Mouse (Mus musculus) mesoderm, embryonic 11.5 days (tissue): Measurements from ENCODE around the gene Synj1.

ENCODE experiments used
- DNase-seq: peaks from one replicate; pipeline ENCODE4 v3.0.0-alpha.2; 2012; ENCODE audit warnings: low read depth, low spot score

Synj1 gene

DNA sequence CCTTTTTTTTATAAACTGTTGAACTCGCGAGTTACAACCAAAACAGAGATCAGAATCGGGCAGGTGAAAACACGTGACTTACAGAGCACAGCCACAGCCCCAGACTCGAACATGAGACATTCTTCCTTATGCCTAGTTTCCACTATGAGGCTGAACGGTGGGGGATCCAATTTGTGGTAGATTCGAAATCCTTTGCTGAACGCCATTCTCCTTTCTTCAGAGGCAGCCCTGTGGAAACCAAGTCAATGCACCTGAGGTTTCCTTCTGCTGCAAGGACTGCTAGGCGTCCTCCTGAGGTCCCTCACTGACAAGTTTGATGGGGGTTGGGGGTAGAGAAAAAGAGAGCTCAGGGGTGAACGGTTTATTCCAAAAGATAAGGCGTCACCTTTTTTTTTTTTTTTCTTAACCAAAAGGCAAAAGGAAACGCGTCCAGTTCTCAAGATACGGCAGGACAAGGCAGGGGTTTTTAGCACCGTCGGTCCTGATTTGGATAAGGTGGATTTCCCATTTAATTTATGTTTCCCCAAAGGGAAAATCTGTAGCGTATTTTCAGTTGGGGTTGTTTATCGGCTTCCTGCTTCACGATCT lies 1.1 kb downstream of the Synj1 start:
- peak; percentile 8 for DNase-seq

DNA sequence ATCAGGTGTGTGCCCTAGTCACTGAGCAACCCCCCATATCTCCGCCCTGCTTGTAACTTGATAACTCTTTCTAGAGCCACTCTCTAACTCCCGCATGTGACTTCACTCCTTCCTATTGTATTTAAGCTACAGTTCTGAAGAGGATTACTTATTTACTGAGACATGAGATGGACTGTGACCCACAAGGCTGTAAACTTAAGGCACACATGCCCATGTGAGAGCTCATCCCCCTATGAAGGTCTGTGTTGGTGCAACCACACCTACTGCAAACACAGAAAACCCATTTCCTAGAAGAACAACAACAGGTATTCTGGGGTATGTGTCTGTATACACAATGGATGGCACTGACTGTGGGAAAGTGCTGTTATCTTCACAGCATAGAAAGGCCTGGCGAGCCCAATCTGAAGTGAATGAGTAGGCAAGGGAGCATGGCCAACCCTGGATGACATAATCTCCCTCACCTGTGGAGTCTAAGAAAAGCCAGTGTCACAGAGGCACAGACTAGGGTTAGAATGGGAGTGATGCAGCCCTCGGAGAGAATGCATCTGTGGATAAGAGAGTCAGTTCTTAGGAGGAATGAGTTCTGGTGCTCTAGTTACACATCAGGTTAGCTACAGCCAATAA lies 6.1 kb downstream of the Synj1 start:
- DNase-seq, result no peak

DNA sequence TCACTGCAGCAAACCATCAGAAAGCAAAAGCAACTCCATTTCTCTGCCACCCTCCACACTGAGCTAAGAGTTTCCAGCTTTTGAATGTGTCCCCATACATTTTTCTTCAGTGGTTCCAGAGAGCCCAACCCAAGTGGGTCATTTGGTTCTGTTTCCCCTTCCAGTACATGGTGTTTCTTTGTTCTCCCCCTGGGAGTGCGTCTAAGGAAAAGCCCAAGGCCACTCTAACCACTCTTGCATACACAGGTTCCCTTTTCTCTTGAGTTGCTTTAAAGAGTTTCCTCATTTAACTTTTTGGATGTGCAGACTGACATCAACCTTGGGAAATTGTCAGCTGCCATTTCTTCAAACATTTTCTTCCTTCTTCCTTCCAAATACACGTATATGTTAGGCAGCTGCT lies 10.0 kb downstream of the Synj1 start:
- no peak for DNase-seq

DNA sequence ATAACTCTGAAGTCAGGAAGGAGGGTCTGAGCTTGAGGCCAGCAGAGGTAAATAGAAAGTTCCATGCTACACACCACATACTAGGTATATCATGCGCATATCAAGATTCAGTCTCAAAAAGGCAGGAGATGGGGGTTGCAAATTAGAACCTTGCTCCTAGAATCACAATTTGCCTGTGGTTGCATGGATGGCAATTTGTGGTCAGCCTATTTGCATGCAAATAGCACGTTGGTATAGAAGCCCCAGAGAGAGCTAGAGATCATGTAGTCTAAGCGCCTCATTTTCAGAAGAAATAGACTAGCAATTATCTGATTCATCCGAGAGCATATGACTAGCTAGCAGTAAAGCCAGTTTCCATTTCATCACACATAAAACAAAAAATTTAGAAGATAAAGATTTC lies 11.3 kb downstream of the Synj1 start:
- no peak for DNase-seq

DNA sequence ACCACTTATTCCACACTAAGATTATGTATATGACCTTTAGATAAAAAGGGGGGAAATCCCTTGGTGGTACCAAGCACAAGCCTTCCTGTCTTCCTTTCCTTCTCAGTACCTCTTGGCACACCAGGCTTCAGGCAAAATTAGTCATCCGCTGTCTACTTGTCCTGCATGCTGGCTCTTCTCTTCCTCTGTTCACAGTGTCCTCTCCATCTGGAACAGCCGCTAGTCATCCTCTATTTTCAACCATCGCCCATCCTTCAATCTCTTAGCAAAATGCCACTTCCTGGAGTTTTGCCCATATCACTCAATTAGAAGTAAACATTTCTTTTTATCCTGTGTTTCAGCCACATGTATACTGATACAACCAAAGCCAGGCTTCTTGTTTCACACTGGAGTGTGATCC lies 13.3 kb downstream of the Synj1 start:
- no peak for DNase-seq

DNA sequence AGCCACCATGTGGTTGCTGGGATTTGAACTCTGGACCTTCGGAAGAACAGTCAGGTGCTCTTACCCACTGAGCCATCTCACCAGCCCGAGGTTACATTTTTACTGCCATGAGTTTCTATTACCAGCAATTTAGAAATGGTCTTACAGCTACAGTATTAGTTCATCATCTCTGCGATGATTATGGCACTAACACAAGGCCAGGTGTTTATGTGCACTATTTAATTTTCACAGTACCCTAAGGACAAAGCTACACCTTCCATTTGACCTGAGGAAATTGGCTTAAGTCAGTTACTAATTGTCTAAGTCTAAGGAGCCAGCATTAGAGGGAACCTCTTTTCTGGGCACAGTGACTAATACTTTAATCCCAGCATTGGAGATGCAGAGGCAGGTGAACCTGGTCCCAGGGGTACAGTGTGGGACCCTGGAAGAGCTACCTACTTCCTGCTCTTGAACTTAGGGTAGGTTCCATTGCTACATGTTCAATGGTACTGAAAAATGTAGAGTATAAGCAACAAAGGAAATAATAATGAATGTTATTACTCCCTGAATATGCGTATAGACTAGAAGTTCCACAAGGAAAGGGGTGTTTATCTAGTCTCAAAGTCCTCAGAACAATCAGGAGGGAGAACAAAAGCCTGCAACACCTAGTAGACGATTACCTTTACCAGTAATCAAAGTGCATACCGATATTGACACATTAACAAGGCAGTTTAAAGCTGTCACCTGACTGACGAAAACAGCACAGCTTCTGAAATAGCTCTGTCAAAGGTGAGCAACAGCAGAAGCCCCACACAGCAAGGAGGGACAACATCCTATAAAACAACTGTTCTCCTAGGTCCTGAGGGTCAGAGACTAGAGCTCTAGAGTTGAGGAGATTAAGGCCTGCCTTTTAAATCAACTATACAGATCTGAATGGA lies 14.5 kb downstream of the Synj1 start:
- no peak for DNase-seq

DNA sequence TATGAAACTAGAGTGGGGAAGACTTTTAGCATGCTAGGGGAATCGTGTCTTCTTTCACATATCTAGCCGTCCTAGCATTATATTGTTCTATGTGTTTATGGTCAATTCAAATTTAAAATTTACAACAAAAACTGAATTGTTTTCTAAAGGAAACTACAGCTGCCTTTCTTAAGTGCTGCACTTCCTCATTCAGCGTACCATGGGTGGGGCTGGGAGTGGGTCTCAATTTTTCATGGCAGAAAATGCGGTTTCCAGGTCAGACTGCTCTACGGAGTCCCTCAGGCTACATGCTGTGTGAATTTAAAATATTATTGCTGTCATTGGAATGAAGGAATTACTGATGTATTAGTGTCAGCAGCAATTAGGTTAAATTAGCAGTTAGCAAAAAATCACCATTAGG lies 15.6 kb downstream of the Synj1 start:
- DNase-seq, result no peak

DNA sequence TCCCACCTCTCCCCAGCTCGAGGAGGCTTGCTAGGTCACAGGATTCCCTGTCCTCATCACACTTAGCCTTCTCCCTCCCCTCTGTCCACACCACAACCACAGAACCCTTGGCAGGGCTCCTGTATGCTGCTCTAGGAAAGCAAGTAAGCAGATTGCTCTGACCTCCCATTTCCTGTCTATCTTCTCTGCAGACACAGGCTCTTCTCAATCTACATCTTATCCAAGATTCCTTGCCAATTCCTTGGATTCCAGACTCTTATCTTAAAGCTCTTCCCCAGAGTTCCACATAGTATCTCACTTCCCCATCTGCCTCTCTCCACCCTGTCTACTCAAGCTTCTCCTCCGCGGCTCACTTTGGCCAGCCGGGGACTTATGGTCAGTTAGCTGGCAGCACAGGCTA lies 16.1 kb downstream of the Synj1 start:
- DNase-seq, result no peak

DNA sequence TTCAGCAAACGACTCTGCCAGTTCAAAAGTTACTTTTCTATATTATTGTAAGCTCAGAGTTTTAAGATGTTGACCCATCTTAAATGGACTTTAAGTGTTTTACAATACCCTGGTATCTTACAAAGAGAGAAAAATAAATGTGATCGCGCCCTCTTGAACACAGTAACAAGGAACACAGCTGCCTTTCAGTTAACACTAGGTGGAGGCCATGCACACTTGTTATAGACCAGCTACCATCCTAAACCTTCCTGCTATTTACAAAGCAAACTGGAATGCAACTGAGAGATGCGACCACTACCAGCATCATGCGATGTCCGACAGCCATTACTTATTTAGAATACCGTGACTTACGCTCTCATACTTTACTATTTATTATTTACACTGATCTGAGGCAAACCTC lies 21.9 kb downstream of the Synj1 start:
- DNase-seq, result no peak

DNA sequence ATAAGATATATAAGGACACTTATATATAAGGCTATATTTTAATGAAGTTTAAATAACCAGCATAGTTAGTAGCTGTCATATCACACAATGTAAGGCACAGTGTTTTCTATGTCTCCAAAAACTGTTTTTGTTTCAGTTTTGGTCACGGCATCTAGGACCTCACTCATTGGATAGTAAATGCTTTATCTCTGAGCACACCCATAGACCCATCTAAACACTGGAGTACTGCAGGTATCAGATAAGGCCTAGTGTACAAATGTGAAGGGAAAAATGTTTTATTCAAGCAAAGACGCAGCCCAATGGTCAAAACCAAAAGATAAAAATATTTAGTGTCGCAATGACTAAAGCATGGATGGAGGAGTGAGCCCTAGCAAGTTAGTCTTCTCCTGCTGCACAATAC lies 22.4 kb downstream of the Synj1 start:
- no peak for DNase-seq

DNA sequence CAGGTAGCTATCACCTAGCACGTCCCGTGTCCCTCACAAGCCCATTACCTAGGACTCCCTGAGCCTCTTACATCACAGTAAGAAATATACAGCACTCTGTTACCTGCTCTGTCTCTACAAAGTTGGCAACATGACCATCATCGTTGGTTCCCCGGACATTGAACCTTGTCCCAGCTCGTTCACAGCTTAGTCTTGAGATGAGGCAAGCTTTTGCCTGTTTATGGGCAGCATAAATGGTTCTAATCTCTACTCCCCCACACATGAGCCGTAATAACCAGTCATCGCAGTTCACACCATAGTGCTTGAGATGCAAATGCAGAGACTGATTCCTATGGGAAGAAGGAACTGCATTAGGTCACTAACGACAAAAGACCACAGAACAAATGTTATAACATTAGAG lies 23.1 kb downstream of the Synj1 start:
- no peak for DNase-seq

DNA sequence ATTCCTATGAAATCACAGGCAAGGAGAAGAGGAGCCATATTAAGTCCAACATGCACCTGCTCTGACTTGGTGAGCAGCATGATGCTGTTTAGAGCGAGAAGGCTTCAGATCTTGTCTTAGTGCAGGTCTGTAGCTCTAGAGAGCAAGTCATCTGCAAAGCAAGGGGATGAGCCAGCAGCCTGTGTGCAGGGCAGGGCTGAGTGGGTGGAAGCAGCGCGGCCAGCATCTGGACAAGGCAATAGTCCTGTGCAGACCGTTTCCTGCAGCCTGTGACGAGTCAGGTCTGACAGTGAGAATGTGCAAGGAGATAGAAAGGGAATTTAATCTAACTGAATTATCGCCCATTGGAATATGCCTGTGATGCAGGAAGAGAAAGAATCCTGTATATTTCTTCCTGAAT lies 40.1 kb downstream of the Synj1 start:
- DNase-seq, result no peak

DNA sequence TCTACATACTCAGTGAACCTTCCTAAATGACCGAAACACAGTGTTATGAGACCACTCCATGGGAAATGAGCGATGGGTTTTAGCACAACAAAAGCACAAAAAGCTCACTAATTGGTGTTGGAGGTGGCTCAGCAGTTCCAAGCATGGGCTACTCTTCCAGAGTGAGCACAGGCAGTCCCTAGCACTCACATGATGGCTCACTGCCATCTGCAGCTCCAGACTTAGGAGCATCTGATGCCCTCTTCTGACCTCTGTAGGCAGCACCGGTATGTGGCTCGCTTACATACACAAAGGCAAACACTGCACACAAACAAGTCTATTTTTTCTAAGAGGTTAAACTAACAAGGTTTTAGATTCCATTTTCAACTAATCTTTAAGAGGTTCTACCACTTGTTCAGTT lies 44.9 kb downstream of the Synj1 start:
- no peak for DNase-seq

DNA sequence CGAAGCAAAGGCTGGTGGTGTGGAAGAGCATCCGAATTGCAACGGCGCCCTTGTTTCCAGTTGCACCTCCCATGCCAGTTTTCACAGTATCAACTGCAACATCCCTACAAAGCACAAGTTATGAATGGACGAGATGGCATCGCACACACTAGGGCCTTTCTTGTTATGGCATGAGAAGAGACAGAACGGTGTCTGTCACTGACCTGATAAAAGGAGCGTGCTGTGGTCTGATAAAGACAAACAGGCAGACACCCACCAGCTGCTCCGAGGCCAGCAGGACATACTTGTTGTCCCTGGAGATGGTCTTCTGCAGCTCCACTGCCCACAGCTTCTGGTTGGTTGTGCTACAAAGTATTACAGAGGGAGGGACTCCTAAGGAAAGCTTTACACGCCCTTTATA lies 46.8 kb downstream of the Synj1 start:
- no peak for DNase-seq

DNA sequence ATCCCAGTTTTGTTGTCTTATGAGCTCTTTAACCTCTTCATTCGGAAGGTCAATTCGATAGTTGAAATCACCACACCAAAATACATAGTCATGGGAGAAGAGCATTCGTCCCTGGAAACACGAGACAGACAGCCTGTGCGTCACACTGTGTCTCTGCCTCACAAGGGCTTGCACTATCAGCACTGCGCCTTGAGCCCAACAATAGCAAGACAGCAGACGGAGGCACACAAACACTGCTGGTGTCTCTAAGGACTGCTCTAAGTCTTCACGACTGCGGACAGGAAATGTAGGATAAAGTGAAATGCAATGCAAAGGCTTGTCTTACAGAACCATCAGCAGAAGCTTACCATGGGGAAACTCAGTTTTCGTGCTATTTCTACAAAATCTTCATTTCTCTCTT lies 47.2 kb downstream of the Synj1 start:
- DNase-seq, result no peak

DNA sequence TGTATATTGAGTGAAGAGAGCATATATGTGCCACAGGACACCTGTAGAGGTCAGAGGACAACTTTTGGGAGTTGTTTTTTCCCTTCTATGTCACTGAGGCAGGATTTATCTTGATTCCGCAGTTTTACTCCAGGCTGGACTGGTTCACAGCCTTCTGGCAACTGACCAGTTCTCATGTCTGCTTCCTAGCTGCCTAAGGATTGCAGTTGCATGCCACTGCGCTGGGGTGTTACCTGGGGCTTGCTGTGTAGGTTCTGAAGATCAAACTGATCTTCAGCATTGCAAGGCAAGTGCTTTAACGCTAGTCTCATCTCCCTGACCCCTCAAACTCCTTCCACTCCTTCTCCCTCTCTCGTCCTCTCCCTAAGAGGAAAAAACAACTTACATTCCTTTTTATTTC lies 47.9 kb downstream of the Synj1 start:
- no peak for DNase-seq

DNA sequence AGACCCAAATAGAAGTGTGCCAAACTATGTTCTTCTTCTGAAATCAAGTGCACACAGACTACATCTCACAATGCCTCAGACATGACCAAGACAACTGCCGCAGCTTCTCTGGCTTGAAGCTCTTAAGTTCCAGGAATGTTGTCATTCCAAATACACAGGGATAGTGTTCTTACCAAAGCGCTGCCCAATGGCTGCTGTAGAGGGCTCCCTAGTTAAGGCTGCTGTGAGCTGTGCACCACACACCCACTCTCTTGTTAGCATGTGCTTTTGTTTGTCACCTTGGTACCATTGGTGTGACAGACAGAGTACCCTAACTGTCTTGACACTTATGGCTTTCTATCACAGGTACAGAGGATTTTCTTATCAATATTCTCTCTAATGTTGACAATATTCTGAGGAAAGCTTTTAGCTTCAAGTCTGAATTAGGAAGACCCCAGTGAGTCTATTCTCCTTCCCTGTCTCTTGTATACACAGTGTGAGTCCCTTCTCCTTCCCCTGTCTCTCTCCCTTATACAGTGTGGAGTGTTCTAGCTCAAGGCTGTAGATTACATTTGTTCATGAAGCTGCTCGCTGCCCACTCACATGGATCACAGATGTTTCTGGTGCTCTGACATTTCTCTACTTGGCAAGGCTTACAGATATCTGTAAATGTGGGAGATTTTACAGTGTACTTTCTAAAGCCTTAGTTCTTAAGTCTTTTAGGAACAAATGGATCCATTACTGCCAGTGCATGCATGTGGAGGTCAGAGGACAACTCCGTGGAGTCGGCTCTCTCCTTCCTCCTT lies 52.6 kb downstream of the Synj1 start:
- no peak for DNase-seq

DNA sequence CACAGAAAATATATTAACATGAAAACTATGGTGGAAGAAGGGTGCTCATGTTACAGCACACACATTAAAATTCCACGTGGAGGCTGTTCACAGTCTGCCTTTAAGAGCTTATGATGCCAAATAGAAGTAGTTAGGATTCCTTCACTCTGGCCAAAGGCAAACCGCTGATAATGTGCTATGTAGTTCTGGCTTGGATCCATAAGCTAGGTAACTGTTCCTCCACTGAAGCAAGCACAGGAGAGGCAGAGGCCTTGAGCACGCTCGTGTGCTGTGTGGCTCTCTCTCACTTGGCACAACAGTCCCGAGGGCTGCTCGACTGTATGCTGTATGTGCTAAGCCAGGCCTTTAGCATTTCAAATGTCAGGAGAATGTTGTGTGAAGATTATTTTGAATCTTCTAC lies 55.6 kb downstream of the Synj1 start:
- DNase-seq, result no peak

DNA sequence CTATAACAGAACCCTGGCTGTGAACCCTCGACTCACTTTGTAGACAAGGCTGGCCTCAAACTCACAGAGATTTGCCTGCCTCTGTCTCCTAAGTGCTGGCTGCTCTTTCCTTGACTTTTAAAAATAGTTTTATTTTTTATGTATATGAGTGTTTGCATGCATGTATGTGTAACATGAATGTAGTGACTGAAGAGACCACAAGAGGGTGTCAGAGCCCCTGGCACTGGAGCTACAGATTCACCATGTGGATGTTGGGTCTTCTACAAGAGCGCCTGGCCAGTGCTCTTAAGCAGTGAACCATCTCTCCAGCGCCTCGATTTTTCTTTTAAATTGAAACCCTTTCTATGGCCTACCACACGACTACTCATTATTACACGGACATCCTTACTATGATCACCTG lies 57.3 kb downstream of the Synj1 start:
- DNase-seq, result no peak

DNA sequence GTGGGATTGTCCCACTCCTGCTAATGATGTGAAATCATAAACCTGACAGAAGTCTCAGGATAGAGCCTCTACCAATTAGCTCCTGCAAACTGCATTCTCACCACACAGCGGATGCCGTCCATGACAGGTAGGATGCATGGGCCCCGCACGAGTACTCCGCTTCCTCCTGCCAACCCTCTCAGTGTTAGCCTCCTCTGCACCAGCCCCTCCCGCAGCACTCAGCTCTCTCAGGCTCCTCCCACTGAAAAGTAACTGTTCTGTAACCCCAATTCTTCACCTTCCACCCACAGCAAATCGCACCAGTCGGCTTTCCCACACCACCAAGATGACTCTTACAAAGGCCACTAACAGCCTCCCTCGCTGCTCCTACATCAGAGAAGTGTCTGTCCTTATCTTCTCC lies 58.0 kb downstream of the Synj1 start:
- no peak for DNase-seq

DNA sequence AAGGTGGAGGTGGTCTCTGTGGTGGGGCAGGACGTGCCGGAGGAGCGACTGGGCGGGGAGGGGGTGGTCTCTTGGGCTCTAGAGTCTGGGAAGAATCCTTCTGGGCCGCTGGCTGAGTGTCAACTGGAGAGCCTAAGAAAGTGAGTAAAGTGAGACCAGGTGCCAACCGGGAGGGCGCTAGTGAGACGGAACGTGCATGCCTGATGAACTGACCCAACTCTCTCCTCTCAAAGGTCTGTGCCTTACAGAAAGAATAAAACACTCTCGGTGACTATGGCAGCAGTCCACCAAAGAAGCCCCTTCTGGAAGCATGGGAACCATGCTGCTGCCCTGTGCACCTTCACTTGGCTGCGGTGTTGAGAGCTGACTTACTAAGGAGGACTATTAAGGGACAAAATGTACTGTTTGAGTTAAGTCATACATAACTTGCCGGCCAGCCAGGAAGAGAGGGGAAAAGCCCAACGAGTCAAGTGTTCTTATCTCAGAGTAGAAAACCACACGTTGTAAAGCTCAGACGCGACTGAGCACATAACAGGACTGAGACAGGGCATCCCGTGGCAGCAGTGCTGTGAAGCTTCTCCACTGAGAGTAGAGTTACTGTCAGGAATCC lies 60.6 kb downstream of the Synj1 start:
- DNase-seq, result no peak

DNA sequence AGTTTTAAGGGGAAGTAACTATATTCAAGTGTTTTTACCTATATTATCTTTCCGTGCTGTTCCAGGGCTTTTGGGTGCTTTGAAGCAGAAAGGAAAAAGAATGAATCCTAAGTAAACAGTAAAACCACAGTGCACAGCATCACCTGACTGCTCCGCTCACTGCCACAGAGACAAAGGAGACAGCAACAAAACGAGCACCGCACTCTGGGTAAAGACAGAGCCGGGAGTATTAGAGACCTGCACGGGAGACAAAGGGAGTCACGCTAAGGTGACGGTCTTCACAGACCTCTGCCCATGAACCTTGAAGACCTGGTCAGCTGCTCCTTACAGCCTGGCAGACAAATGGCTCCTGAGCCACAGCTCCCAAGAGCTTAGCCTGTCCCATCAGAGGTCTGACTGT lies 64.1 kb downstream of the Synj1 start:
- no peak for DNase-seq
